Mouse (Mus musculus): ENCODE results near the gene Cfl1.
A peak's percentile ranks its signal among the peaks of the same experiment; 100 is the strongest.

Gene Cfl1

GRCm38 (mm10) chr19:5465037-5465436, 25.2 kb upstream of the Cfl1 start:
- DNase-seq (ENCODE audit: low spot score in 2 of 2), result no peak

- no peak for DNase-seq (ENCODE audit: low spot score in 2 of 2)
Observed at GRCm38 (mm10) chr19:5466916-5467500, 23.2 kb upstream of the Cfl1 start.

DNA sequence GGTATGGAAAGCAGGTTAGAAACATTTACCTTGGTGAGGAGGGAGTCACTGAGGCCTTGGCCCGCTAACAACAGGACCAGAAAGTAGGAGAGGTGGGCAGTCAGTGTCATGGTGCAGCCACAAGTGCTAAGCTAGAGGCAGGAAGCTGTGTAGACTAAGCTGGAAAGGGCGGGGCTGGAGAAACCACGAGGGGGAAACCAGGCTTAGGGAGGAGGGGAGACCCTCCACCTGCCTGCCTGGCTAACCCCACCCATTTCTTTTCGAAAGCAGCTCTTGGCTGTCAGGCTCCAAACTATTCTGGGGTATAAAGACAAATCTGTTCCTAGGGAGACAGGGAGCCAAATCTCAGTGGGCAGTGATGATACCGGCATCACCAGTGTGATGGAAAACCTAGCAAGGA, 21.9 kb upstream of the Cfl1 start, which contains the start of gene Ctsw:
Gene Ctsw, minus strand, starts transcription at position 134 of the 400 bp plus-strand sequence.
- DNase-seq (ENCODE audit: low spot score in 2 of 2), result no peak

GRCm38 (mm10) chr19:5471846-5472245, 18.4 kb upstream of the Cfl1 start:
- DNase-seq (ENCODE audit: low spot score in 2 of 2), result no peak

- no peak for DNase-seq (ENCODE audit: low spot score in 2 of 2)
Observed at GRCm38 (mm10) chr19:5472857-5473256, 17.4 kb upstream of the Cfl1 start.

GRCm38 (mm10) chr19:5473720-5474119, 16.5 kb upstream of the Cfl1 start, which contains the start of gene Efemp2:
TSS of gene Efemp2 (plus strand) at chr19:5473954.
- DNase-seq (ENCODE audit: low spot score in 2 of 2), result peak; percentile 37 to 53

GRCm38 (mm10) chr19:5474281-5475068, 15.8 kb upstream of the Cfl1 start:
- DNase-seq (ENCODE audit: low spot score in 2 of 2), result no peak

- DNase-seq (ENCODE audit: low spot score in 2 of 2), result no peak
Observed at GRCm38 (mm10) chr19:5475069-5475714, 15.1 kb upstream of the Cfl1 start.

GRCm38 (mm10) chr19:5477004-5477667, 13.1 kb upstream of the Cfl1 start:
- DNase-seq (ENCODE audit: low spot score in 2 of 2), result no peak

DNA sequence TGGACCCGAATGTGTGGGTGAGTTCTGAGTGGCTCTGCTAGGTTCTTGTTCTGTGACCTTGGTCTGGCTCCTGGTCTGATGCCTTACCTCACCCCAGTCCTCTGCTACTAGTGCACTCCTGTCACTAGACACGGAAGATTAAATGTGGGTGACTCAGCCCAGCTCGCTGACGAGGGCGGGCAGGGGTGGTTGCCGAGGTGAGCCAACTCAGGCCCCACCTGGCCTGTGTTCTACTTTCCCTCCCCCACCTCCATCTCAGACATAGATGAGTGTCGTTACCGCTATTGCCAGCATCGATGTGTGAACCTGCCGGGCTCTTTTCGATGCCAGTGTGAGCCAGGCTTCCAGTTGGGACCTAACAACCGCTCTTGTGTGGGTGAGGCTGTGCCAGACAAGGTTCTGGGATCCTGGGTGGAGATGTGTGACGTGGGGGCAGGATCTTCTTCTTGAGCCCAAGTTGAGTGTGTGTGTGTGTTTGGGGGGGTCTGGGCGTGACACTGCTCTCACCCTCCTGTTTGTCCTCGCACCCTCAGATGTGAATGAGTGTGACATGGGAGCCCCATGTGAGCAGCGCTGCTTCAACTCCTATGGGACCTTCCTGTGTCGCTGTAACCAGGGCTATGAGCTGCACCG, 12.5 kb upstream of the Cfl1 start:
- DNase-seq (ENCODE audit: low spot score in 2 of 2), result no peak

GRCm38 (mm10) chr19:5480016-5480415, 10.2 kb upstream of the Cfl1 start:
- DNase-seq (ENCODE audit: low spot score in 2 of 2), result no peak

DNA sequence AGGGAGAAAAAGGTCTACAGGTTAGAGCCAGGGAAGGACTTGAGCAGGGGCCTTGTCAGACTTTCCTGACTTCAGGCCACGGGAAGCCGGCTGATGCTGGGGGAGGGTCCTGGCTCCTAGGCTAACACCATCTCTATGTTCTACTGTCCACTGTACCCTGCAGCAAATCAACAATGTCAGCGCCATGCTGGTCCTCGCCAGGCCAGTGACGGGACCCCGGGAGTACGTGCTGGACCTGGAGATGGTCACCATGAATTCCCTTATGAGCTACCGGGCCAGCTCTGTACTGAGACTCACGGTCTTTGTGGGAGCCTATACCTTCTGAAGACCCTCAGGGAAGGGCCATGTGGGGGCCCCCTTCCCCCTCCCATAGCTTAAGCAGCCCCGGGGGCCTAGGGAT, 8.9 kb upstream of the Cfl1 start:
- no peak for DNase-seq (ENCODE audit: low spot score in 2 of 2)

DNA sequence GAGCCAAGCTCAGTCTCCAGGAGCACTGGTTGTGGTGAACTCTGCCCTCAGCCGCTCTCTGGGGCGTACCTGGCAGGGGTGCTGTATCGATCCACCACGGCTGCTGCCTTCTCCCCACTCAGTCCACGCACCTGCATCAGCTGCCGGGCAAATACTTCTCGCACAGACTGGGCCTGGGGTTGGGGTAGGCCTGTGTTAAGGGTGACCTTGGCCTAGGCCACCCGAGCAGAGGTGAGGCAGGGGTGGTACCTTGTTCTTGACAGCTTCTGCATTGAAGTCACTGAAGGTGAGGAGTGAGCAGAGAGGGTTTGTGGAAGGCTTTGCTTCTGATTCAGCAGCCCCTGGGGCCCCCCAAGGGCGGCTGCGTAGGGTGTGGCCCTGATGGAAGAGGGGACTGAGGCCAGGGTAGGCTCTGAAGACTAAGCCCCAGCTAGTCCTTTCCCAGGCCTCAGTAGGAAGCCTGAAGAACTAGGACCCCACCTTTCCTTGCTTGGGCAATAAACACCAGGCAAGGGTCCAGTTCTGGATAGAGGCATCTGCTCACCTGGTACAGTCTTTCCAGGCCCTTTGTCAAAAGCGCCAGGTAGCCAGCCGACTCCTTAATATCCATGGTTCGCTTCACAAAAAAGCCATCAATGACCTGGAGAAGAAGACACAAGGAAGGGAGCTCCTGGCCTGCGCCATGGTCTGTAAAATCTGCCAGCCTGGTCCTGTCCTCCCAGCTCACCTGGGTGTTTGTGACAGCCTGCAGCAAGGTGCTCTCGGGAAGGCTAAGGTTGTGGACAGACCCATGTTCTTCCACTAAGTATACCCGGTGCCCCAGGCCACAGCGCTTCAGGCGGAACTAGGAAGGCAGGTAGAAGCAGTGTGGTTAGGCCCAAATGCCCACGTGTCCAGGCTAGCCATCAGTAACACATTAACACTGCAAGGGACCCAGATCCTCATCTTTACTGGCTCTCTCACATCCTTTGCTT, 6.6 kb upstream of the Cfl1 start:
- DNase-seq (ENCODE audit: low spot score in 2 of 2), result no peak

DNA sequence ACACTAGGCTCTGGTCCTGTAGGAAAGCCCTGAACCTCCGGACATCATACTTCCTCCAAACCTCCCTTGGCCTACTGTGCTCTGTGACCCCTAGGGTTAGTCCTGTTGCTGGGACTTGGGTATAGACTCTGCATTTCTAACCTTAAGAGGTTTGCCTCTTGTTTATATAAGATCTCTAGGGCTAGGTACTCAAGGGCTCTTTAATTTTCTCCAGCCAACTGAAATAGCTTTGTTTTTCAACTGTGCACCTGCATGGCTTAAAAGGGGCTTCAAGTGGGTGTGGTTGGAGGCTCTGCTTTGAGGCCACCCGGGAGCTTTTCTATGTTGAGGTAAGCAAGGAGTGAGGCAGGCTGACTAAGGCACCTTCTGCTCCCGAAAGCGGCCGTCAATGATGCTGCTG, 5.8 kb upstream of the Cfl1 start:
- no peak for DNase-seq (ENCODE audit: low spot score in 2 of 2)

GRCm38 (mm10) chr19:5485371-5485770, 4.9 kb upstream of the Cfl1 start:
- DNase-seq (ENCODE audit: low spot score in 2 of 2), result no peak

- DNase-seq (ENCODE audit: low spot score in 2 of 2), result no peak
Observed at GRCm38 (mm10) chr19:5485821-5486220, 4.4 kb upstream of the Cfl1 start.

DNA sequence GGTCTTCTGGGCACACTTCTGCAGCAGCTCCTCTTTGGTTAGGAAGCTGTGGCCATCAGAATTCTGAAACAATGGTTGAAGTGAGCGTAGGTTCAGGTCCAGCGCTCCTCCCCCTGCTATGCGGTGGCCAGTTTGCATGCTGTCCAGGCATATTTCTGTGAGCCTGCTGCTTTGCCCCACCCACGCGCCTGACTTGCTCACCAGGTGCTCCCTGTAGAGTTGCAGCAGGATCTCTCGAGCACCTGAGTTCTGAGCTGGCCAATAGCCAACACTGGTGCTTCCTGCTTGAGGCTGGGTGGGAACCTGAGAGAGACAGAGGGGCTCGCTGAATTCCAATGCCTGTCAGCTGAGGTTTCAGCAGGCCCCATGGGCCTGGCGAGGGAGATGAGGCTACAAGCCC, 4.0 kb upstream of the Cfl1 start:
- no peak for DNase-seq (ENCODE audit: low spot score in 2 of 2)

DNA sequence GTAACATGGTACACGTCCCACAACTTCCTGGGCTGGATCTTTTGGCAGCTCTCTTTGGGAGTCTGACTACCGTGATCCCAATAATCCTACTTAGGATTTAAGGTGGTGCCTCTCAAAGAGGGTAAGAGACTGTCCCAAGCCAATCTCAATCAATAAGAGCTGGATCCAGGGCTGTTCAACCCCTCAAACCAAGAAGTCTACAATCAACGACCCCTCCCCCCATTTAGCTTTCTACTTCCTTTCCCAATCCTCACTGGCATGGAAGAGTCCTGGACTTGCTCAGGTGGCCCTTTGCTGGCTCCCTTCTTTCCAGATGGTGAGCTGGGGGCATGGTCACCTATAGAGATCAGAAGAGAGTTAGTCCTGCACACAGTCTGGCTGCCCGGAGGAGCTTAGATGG, 3.5 kb upstream of the Cfl1 start:
- DNase-seq (ENCODE audit: low spot score in 2 of 2), result no peak

DNA sequence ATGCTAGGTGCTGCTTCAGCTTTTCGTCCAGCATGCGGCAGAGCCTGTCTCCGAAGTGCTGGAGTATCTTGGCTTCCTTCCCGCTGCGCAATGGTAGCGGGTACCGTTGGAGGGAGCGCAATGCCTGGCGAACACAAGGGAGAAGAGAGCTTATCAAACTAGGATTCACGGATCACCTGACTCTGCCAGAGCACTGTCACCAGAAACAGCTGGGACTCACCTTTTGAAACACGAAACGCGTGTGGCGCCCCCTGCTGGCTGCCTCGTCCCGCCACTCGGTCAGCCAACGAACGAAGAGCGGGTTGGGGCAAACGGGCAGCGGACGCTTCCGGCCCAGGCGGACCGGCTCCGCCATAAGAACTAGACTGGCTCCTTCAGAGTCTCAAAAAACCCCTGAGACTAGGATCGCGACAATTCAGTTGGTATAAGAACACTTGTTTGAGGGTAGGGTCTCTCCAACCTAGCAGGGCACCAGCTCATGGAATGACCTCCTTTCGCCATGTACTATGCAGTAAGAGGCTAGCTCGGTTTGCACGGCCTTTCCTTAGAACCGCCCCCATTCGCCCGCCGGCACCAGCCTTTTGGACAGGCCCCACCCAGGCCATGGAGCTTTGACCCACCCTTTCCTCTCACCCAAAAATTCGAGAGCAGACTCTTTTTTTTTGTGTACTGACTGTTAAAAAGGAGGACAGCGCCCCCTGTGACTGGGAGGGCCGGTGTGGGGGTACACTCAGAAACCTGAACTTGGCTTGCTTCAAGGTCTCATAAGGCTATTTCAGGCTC, 2.3 kb upstream of the Cfl1 start, which contains the start of gene Mus81:
Gene Mus81, minus strand, starts transcription at position 635 of the 783 bp plus-strand sequence.
- DNase-seq (ENCODE audit: low spot score in 2 of 2), result peak; percentile 92 to 94
